Mouse (Mus musculus): ENCODE results near the gene Defb35.

The Defb35 gene

DNA sequence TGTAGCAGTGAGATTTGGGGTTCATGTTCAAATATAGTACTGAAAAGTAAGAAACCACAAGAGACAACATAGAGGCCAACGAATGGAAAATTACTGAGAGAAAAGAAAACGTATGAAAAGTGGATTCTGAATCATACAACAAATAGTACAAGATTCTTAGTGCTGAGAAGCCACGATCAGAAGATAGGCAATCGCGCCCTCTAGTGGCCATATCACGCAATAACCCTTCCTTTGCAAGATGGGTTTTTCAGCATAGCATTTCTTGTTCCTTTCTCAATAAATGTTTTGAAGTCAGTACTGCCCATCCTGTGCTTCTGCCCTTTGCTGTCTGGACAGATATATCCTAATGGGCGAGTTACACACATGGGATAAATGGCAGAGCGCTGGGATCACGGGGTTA lies 17.2 kb downstream of the Defb35 start:
- Histone ChIP-seq H3K4me1 (replicated peaks; ENCODE audit: low read depth, low read length) (peaks cover 7% of the 10 kb centered on the region), H3K4me3 (replicated peaks; ENCODE audit: low read length) (no peak overlapping the region), H3K27me3 (ENCODE audit: insufficient read depth, low read length) (no peaks in the 10 kb centered on the region), H3K36me3 (ENCODE audit: insufficient read depth, low read length) (no peaks in the 10 kb centered on the region), H3K9me3 (ENCODE audit: low read length) (peaks cover 9% of the 10 kb centered on the region; the same call in 1 of the 2 replicates)
- TF ChIP-seq CTCF (conservative IDR thresholded peaks at IDR 0.05; ENCODE audit: low read length) (peak; percentile 76), NANOG (IDR thresholded peaks at IDR 0.05; ENCODE audit: borderline replicate concordance, low read length) (no peak)

DNA sequence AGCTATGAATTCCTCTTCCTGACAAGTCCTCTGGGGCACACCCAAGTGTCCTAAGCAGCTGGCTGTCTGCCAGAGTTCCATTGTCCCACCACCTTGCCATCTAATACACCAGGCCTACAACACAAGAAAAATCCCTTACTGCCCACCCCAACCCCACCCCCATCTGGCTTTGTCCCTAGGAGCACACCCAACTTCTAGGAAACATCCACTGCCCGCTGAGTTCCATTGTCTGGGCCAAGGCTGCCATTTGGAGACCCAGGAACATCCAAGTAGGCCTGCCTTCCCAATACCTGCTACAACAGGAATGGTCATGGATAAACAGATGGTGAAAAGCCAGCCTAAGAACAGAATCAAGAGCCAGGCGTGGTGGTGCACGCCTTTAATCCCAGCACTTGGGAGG lies 18.2 kb downstream of the Defb35 start:
- Histone ChIP-seq H3K4me3 (replicated peaks; ENCODE audit: low read length) (no peak overlapping the region), H3K9me3 (ENCODE audit: low read length) (peaks cover 9% of the 10 kb centered on the region; the same call in 1 of the 2 replicates), H3K27me3 (ENCODE audit: insufficient read depth, low read length) (no peaks in the 10 kb centered on the region), H3K4me1 (replicated peaks; ENCODE audit: low read depth, low read length) (peaks cover 7% of the 10 kb centered on the region), H3K36me3 (ENCODE audit: insufficient read depth, low read length) (no peaks in the 10 kb centered on the region)
- TF ChIP-seq NANOG (IDR thresholded peaks at IDR 0.05; ENCODE audit: borderline replicate concordance, low read length) (peak; percentile 27; the same call in 1 of the 2 replicates), CTCF (conservative IDR thresholded peaks at IDR 0.05; ENCODE audit: low read length) (no peak)

DNA sequence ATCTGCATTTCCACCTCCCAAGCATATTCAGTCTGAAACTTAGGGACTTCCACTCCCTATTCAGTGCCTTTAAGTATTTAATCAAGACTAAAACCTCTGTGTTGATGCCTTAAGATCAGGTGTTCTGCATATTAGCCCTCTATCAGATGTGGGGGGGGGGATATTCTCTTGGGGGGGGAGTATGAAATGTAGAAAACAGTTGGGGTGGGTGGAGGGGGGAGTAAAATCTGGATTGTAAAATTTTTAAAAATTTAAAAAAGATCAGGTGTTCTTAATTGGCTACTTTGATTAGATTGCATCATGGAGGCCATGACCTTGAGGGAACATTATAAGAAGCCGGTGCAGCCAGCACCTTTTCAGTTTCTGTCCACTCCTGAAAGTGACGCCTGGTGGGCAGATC lies 20.3 kb downstream of the Defb35 start, which contains the start of gene Fam90a1a:
TSS of gene Fam90a1a (plus strand) at position 301 of the 400 bp plus-strand sequence.
- Histone ChIP-seq H3K4me1 (replicated peaks; ENCODE audit: low read depth, low read length) (peaks cover 7% of the 10 kb centered on the region), H3K9me3 (ENCODE audit: low read length) (peaks cover 9% of the 10 kb centered on the region; the same call in 1 of the 2 replicates), H3K27me3 (ENCODE audit: insufficient read depth, low read length) (no peaks in the 10 kb centered on the region), H3K36me3 (ENCODE audit: insufficient read depth, low read length) (no peaks in the 10 kb centered on the region), H3K4me3 (replicated peaks; ENCODE audit: low read length) (no peak within 1 kb of the TSS)
- TF ChIP-seq POU5F1 (IDR thresholded peaks at IDR 0.05; ENCODE audit: borderline replicate concordance, low read length) = no peak
- no peak for TF ChIP-seq NANOG (IDR thresholded peaks at IDR 0.05; ENCODE audit: borderline replicate concordance, low read length)
- no peak for TF ChIP-seq CTCF (conservative IDR thresholded peaks at IDR 0.05; ENCODE audit: low read length)

DNA sequence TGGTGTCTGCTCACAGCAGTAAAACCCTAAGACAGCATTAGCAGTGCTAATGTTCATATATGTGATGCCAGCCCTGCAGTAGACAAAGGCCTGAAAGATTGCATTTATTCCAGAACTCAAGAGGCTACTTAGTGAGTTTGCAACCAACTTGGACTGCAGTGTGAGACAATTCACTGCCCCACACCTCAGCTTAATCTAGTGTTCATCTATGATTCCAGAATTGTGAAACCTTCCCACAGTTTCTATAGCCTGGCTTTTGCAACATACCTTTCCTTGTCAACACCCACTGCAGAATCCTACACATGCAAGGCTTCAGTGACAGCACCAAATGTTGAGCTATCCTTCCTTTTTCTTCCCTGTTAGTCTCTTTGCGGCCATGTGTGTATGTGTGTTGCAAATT lies 28.5 kb downstream of the Defb35 start:
- H3K36me3 ChIP-seq (ENCODE audit: insufficient read depth, low read length) = no peaks in the 10 kb centered on the region
- H3K9me3 ChIP-seq (ENCODE audit: low read length) = no peaks in the 10 kb centered on the region
- H3K4me1 ChIP-seq (replicated peaks; ENCODE audit: low read depth, low read length) = no peaks in the 10 kb centered on the region
- H3K27me3 ChIP-seq (ENCODE audit: insufficient read depth, low read length) = no peaks in the 10 kb centered on the region
- no peak overlapping the region for H3K4me3 ChIP-seq (replicated peaks; ENCODE audit: low read length)
- TF ChIP-seq CTCF (conservative IDR thresholded peaks at IDR 0.05; ENCODE audit: low read length) (no peak), NANOG (IDR thresholded peaks at IDR 0.05; ENCODE audit: borderline replicate concordance, low read length) (no peak), POU5F1 (IDR thresholded peaks at IDR 0.05; ENCODE audit: borderline replicate concordance, low read length) (no peak)

DNA sequence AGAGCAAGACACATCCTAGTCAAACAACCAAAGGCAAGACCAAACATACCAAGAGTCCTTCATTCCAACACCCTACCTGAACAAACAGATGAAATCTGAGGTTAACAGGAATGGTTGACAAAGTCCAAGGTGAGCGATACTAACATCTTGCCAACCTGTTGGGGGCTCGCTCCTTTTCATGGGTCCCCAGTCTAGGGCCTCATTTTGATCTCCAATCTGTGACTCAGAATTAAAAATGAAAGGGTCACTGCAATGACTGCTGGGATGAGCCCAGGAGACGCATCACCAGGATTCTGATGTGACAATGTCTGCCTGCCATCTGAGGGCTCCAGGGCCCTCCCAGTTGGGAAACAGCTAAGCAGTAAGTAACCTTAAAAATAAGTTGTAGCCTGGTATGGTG lies 31.3 kb downstream of the Defb35 start, which contains the start of gene Ccdc70:
TSS of gene Ccdc70 (plus strand) at position 301 of the 400 bp plus-strand sequence.
- no peaks in the 10 kb centered on the region; the same call in 1 of the 2 replicates for H3K9me3 ChIP-seq (ENCODE audit: low read length)
- no peaks in the 10 kb centered on the region; the same call in 1 of the 2 replicates for H3K27me3 ChIP-seq (ENCODE audit: insufficient read depth, low read length)
- TF ChIP-seq POU5F1 (IDR thresholded peaks at IDR 0.05; ENCODE audit: borderline replicate concordance, low read length) = no peak
- no peak for TF ChIP-seq NANOG (IDR thresholded peaks at IDR 0.05; ENCODE audit: borderline replicate concordance, low read length)
- no peak for TF ChIP-seq CTCF (conservative IDR thresholded peaks at IDR 0.05; ENCODE audit: low read length)

DNA sequence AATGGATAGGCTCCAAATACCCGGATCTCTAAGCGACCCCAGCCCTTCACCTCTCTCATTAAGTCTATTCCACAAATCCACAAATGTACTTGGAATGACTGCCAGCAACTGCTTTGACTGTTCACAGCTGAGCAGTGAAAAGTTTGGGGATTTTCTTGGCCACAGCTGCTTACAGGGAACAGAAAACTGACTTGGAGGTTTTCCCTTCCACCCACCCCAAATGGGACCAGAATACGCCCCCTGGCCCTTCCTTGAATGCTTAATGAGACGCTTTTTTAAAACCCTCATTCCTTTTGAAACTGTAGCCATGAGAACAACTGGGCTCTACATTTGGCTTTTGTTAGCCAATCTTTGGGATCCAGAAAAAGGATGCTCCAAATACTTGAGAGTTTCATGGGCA lies 40.0 kb downstream of the Defb35 start:
- no peaks in the 10 kb centered on the region for H3K4me1 ChIP-seq (replicated peaks; ENCODE audit: low read depth, low read length)
- TF ChIP-seq NANOG (IDR thresholded peaks at IDR 0.05; ENCODE audit: borderline replicate concordance, low read length) (no peak), CTCF (conservative IDR thresholded peaks at IDR 0.05; ENCODE audit: low read length) (no peak), POU5F1 (IDR thresholded peaks at IDR 0.05; ENCODE audit: borderline replicate concordance, low read length) (no peak)
- no peak overlapping the region for H3K4me3 ChIP-seq (replicated peaks; ENCODE audit: low read length)
- no peaks in the 10 kb centered on the region; the same call in 1 of the 2 replicates for H3K27me3 ChIP-seq (ENCODE audit: insufficient read depth, low read length)
- no peaks in the 10 kb centered on the region for H3K36me3 ChIP-seq (ENCODE audit: insufficient read depth, low read length)
- no peaks in the 10 kb centered on the region; the same call in 1 of the 2 replicates for H3K9me3 ChIP-seq (ENCODE audit: low read length)

More for the DNA sequence above, 31.3 kb downstream of the Defb35 start, which contains the start of gene Ccdc70:
- Histone ChIP-seq H3K4me1 (replicated peaks; ENCODE audit: low read depth, low read length) (no peaks in the 10 kb centered on the region), H3K4me3 (replicated peaks; ENCODE audit: low read length) (no peak within 1 kb of the TSS), H3K36me3 (ENCODE audit: insufficient read depth, low read length) (no peaks in the 10 kb centered on the region)

DNA sequence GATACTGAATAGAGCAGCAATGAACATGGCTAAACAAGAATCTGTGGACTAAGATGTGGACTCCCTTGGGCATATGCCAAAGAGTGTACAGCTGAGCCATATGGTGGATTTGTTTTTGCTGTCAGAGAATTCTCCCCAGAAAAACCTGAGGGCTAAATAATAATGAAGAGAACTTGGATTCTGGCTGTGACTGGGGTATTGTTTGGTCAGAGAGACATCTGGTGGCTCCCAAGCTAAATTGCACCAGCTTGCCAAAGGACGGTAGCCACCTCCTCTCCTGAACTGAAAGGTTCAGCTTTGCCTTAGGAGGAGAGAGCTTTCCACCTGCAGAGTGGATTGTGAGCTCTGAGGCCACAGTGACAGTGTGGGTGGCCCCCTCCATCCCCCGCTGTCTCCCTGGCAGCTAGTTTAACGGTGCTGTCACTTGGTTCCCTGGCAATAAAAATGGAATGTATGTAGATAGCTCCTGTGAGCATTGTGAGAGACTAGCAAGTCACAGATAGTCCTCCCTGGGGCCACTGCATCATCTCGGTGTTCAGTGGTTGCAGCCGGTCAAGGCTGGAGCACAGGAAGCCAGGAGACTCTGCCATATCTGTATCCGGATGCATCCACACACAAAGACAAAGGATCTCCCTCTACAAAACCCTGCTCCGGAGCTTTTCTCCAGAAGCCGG lies 43.6 kb downstream of the Defb35 start:
- Histone ChIP-seq H3K36me3 (ENCODE audit: insufficient read depth, low read length) (no peaks in the 10 kb centered on the region), H3K27me3 (ENCODE audit: insufficient read depth, low read length) (no peaks in the 10 kb centered on the region), H3K4me1 (replicated peaks; ENCODE audit: low read depth, low read length) (no peaks in the 10 kb centered on the region), H3K4me3 (replicated peaks; ENCODE audit: low read length) (no peak overlapping the region), H3K9me3 (ENCODE audit: low read length) (no peaks in the 10 kb centered on the region)
- TF ChIP-seq CTCF (conservative IDR thresholded peaks at IDR 0.05; ENCODE audit: low read length) = peak; percentile 59
- TF ChIP-seq POU5F1 (IDR thresholded peaks at IDR 0.05; ENCODE audit: borderline replicate concordance, low read length) = no peak
- TF ChIP-seq NANOG (IDR thresholded peaks at IDR 0.05; ENCODE audit: borderline replicate concordance, low read length) = no peak
